Mouse (Mus musculus): ENCODE data around the gene Slc12a5. TPM values are rescaled to one million over a fixed set of nuclear protein-coding genes. Genes with fewer than 3 reads are reported as not detected.

Slc12a5 gene
- total and polyA plus RNA-seq, 2 experiments from 2014 or later, result 41.6 to 139 TPM

- WGBS, result 79% methylated on average over 3 of the region's 3 CpGs
- no peak for DNase-seq
These were observed 42.5 kb downstream of the Slc12a5 start for GRCm38 (mm10) chr2:165003108-165003507.

GRCm38 (mm10) chr2:165004237-165004636, 43.6 kb downstream of the Slc12a5 start:
- TF ChIP-seq CTCF (IDR thresholded peaks at IDR 0.05; ENCODE audit: low read depth), result no peak
- 90% methylated on average over 10 of the region's 10 CpGs for WGBS
- no peak for ATAC-seq

More at GRCm38 (mm10) chr2:165003108-165003507, 42.5 kb downstream of the Slc12a5 start:
- Histone ChIP-seq H3K27me3 (ENCODE audit: insufficient read depth, low read length) (no peaks in the 10 kb centered on the region), H3K4me1 (ENCODE audit: insufficient read depth) (no peaks in the 10 kb centered on the region), H3K9me3 (ENCODE audit: low read length) (no peaks in the 10 kb centered on the region), H3K36me3 (ENCODE audit: insufficient read depth) (peaks cover 89% of the 10 kb centered on the region), H3K9ac (no peak overlapping the region), H3K4me2 (ENCODE audit: low read depth) (no peak overlapping the region), H3K4me3 (ENCODE audit: low read depth, low read length) (no peak overlapping the region), H3K27ac (ENCODE audit: low read depth, low read length) (no peak overlapping the region)
- no peak for ATAC-seq
- TF ChIP-seq CTCF (IDR thresholded peaks at IDR 0.05; ENCODE audit: low read depth), result 0 out of 2 replicates have a peak, but pooled peaks have one; percentile 5

DNA sequence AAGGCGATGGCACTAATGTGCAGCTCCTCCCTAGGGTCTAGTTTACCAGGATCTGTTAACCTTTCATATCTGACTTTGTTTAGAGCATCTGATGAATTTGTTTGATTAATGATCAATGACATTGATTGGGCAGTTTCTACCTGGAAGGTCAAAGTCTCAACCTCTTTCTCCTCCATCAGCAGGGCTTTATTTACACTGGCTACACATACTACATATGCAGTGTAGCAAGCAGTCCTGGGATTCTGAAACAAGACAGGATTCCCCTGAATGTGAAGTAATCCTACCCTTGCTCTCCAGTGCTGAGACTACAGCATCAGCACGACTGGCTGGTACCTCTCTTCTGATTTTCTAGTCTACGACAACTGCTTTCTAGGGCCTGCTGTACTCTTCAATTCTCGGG, 46.2 kb downstream of the Slc12a5 start:
- DNase-seq (no peak), ATAC-seq (no peak)
- H3K4me1 ChIP-seq (ENCODE audit: insufficient read depth), result no peaks in the 10 kb centered on the region
- H3K27me3 ChIP-seq (ENCODE audit: insufficient read depth, low read length), result no peaks in the 10 kb centered on the region
- no peak overlapping the region for H3K4me3 ChIP-seq (ENCODE audit: low read depth, low read length)
- no peaks in the 10 kb centered on the region for H3K9me3 ChIP-seq (ENCODE audit: low read length)
- no peak overlapping the region for H3K4me2 ChIP-seq (ENCODE audit: low read depth)
- no peak overlapping the region for H3K9ac ChIP-seq
- TF ChIP-seq CTCF (IDR thresholded peaks at IDR 0.05; ENCODE audit: low read depth), result no peak
- H3K36me3 ChIP-seq (ENCODE audit: insufficient read depth), result peaks cover 98% of the 10 kb centered on the region
- no peak overlapping the region for H3K27ac ChIP-seq (ENCODE audit: low read depth, low read length)
- 94% methylated on average over 4 of the region's 4 CpGs for WGBS

More at GRCm38 (mm10) chr2:165004237-165004636, 43.6 kb downstream of the Slc12a5 start:
- no peaks in the 10 kb centered on the region for H3K27me3 ChIP-seq (ENCODE audit: insufficient read depth, low read length)
- no peak overlapping the region for H3K9ac ChIP-seq
- H3K36me3 ChIP-seq (ENCODE audit: insufficient read depth), result peaks cover 96% of the 10 kb centered on the region
- DNase-seq, result no peak
- H3K27ac ChIP-seq (ENCODE audit: low read depth, low read length), result no peak overlapping the region
- no peaks in the 10 kb centered on the region for H3K9me3 ChIP-seq (ENCODE audit: low read length)
- no peaks in the 10 kb centered on the region for H3K4me1 ChIP-seq (ENCODE audit: insufficient read depth)
- no peak overlapping the region for H3K4me2 ChIP-seq (ENCODE audit: low read depth)
- H3K4me3 ChIP-seq (ENCODE audit: low read depth, low read length), result no peak overlapping the region

DNA sequence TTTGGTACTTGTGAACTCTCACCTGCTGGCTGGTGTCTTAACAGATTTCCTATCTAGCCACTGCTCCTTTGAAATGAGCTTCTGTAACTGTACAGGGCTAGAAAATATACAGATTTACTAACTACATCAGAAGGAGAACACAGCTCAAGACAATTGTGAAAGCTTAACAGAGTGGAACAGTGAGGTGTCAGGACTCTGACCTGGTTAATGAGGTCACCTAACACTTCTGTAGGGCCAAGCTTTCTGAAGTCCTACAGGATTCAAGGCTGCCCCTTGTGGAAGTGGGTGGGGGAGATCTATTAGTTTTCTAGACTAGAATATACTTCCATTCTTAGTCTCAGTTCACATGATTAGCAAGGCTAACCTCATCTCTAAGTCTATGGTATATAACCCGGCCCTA, 47.4 kb downstream of the Slc12a5 start:
- no peak overlapping the region for H3K27ac ChIP-seq (ENCODE audit: low read depth, low read length)
- H3K27me3 ChIP-seq (ENCODE audit: insufficient read depth, low read length), result no peaks in the 10 kb centered on the region
- TF ChIP-seq CTCF (IDR thresholded peaks at IDR 0.05; ENCODE audit: low read depth), result no peak
- H3K9ac ChIP-seq, result no peak overlapping the region
- WGBS, result 93% methylated on average over 1 of the region's 1 CpGs
- H3K4me3 ChIP-seq (ENCODE audit: low read depth, low read length), result no peak overlapping the region
- ATAC-seq, result no peak
- no peak for DNase-seq
- H3K4me1 ChIP-seq (ENCODE audit: insufficient read depth), result no peaks in the 10 kb centered on the region
- H3K4me2 ChIP-seq (ENCODE audit: low read depth), result no peak overlapping the region
- H3K36me3 ChIP-seq (ENCODE audit: insufficient read depth), result peaks cover 96% of the 10 kb centered on the region
- no peaks in the 10 kb centered on the region for H3K9me3 ChIP-seq (ENCODE audit: low read length)

DNA sequence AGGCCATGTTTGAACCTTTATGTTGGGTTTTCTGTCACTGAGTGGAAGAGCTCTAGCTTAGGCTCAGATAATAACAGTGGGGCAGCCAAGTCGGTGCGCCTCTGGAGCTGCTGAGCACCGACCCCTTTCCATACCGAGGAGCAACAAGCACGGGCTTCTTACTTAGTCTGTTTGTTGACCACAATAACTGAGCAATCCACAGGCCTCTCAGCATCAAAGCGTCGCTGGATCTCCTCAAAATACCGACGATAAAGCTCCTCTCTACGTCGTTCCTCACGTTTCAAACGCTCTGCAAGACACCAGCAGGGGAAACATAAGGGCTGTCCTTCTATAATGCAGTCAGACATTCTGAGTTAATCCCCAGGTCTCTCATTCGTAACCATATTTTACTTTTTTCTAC, 48.6 kb downstream of the Slc12a5 start:
- DNase-seq, result no peak
- Histone ChIP-seq H3K27ac (ENCODE audit: low read depth, low read length) (no peak overlapping the region), H3K4me2 (ENCODE audit: low read depth) (no peak overlapping the region), H3K27me3 (ENCODE audit: insufficient read depth, low read length) (no peaks in the 10 kb centered on the region), H3K4me1 (ENCODE audit: insufficient read depth) (no peaks in the 10 kb centered on the region), H3K36me3 (ENCODE audit: insufficient read depth) (peaks cover 86% of the 10 kb centered on the region), H3K9ac (no peak overlapping the region), H3K4me3 (ENCODE audit: low read depth, low read length) (no peak overlapping the region), H3K9me3 (ENCODE audit: low read length) (no peaks in the 10 kb centered on the region)
- 96% methylated on average over 14 of the region's 14 CpGs for WGBS
- no peak for ATAC-seq
- no peak for TF ChIP-seq CTCF (IDR thresholded peaks at IDR 0.05; ENCODE audit: low read depth)

DNA sequence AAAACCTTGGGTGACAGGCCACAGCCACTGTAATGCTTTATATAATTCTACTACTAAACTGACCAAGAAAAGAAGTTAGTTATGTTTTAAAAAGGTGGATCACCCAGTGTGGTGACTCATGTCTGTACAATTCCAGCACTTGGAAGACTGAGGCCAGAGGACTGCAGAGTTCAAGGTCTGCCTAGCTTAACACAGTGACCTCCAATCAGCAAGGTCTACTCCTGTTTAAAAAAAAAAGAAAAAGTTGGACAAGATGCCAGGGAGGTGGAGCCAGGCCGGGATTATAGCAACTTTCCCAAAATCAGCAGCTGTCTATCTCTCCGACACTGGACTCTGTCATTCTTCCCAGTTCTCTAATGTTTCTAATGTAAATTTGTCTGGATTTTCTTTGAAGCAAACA, 49.0 kb downstream of the Slc12a5 start:
- H3K9me3 ChIP-seq (ENCODE audit: low read length), result no peaks in the 10 kb centered on the region
- 80% methylated on average over 2 of the region's 2 CpGs for WGBS
- TF ChIP-seq CTCF (IDR thresholded peaks at IDR 0.05; ENCODE audit: low read depth), result no peak

DNA sequence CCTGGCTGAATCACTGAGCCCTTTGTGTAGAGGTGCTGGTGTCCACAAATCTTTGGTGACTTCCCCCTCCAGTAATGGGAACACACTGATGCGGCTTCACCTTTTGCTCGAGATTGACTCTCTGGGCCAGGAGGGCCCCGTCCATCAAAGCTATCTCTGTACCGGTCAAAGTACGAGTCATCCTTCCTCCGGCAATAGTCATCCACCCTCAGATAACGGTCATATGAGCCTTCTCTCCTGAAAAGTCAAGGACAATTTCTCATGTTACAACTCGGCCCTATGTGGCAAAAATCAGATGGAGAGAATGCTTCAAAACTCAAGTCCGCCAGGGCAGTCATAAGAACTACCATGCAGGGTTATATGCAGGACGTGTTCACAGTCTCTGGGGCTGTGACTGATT, 49.7 kb downstream of the Slc12a5 start:
- Histone ChIP-seq H3K9me3 (ENCODE audit: low read length) (no peaks in the 10 kb centered on the region), H3K4me1 (ENCODE audit: insufficient read depth) (no peaks in the 10 kb centered on the region), H3K4me3 (ENCODE audit: low read depth, low read length) (no peak overlapping the region), H3K4me2 (ENCODE audit: low read depth) (no peak overlapping the region), H3K36me3 (ENCODE audit: insufficient read depth) (peaks cover 74% of the 10 kb centered on the region), H3K9ac (no peak overlapping the region), H3K27ac (ENCODE audit: low read depth, low read length) (no peak overlapping the region), H3K27me3 (ENCODE audit: insufficient read depth, low read length) (no peaks in the 10 kb centered on the region)
- no peak for ATAC-seq
- DNase-seq, result no peak
- 91% methylated on average over 10 of the region's 10 CpGs for WGBS
- no peak for TF ChIP-seq CTCF (IDR thresholded peaks at IDR 0.05; ENCODE audit: low read depth)

More for the DNA sequence above, 49.0 kb downstream of the Slc12a5 start:
- Histone ChIP-seq H3K4me3 (ENCODE audit: low read depth, low read length) (no peak overlapping the region), H3K27me3 (ENCODE audit: insufficient read depth, low read length) (no peaks in the 10 kb centered on the region), H3K27ac (ENCODE audit: low read depth, low read length) (no peak overlapping the region), H3K9ac (no peak overlapping the region), H3K4me2 (ENCODE audit: low read depth) (no peak overlapping the region), H3K36me3 (ENCODE audit: insufficient read depth) (peaks cover 82% of the 10 kb centered on the region), H3K4me1 (ENCODE audit: insufficient read depth) (no peaks in the 10 kb centered on the region)
- DNase-seq (no peak), ATAC-seq (no peak)
